Mouse (Mus musculus): ENCODE measurements at regions not wholly inside any gene's neighbourhood (a gene's known extent, or its start where the extent isn't known, plus 50 kb on each side); places are given as distances from the start of the nearest gene placed in this dataset.

- Histone ChIP-seq H3K4me3 (ENCODE audit: insufficient read depth, poor library complexity, severe bottlenecking) (no peak overlapping the region), H3K27me3 (ENCODE audit: control insufficient read depth, insufficient read depth, insufficient read length) (no peaks in the 10 kb centered on the region), H3ac (ENCODE audit: control insufficient read depth, insufficient read length, low read depth) (no peak overlapping the region), H3K79me2 (ENCODE audit: control insufficient read depth, insufficient read depth) (no peaks in the 10 kb centered on the region), H3K79me3 (ENCODE audit: low read depth) (no peaks in the 10 kb centered on the region), H3K36me3 (ENCODE audit: control insufficient read depth, insufficient read depth) (no peaks in the 10 kb centered on the region)
- TF ChIP-seq CEBPB (IDR thresholded peaks at IDR 0.05; ENCODE audit: low read depth) (no peak), MYOD1 (IDR thresholded peaks at IDR 0.05; ENCODE audit: control insufficient read depth, insufficient read length, low read depth) (no peak), FOSL1 (IDR thresholded peaks at IDR 0.05; ENCODE audit: insufficient read depth, low read length, poor library complexity, severe bottlenecking) (no peak), MAX (IDR thresholded peaks at IDR 0.05) (no peak), CTCF (IDR thresholded peaks at IDR 0.05; ENCODE audit: control insufficient read depth, insufficient read depth, insufficient read length) (no peak), MYOG (IDR thresholded peaks at IDR 0.05; ENCODE audit: control insufficient read depth, extremely low read depth, insufficient read length) (no peak), USF1 (IDR thresholded peaks at IDR 0.05; ENCODE audit: low read depth) (no peak)
These were observed 64.5 kb upstream of the Pias1 start for GRCm38 (mm10) chr9:63052181-63052580.

GRCm38 (mm10) chr9:63051631-63052030 is 63.9 kb upstream of the Pias1 start:
- Histone ChIP-seq H3K36me3 (ENCODE audit: control insufficient read depth, insufficient read depth) (no peaks in the 10 kb centered on the region), H3K79me3 (ENCODE audit: low read depth) (no peaks in the 10 kb centered on the region), H3K4me3 (ENCODE audit: insufficient read depth, poor library complexity, severe bottlenecking) (no peak overlapping the region), H3ac (ENCODE audit: control insufficient read depth, insufficient read length, low read depth) (no peak overlapping the region), H3K27me3 (ENCODE audit: control insufficient read depth, insufficient read depth, insufficient read length) (no peaks in the 10 kb centered on the region), H3K79me2 (ENCODE audit: control insufficient read depth, insufficient read depth) (no peaks in the 10 kb centered on the region)
- TF ChIP-seq CEBPB (IDR thresholded peaks at IDR 0.05; ENCODE audit: low read depth) (no peak), MYOG (IDR thresholded peaks at IDR 0.05; ENCODE audit: control insufficient read depth, extremely low read depth, insufficient read length) (no peak), MAX (IDR thresholded peaks at IDR 0.05) (no peak), FOSL1 (IDR thresholded peaks at IDR 0.05; ENCODE audit: insufficient read depth, low read length, poor library complexity, severe bottlenecking) (no peak), CTCF (IDR thresholded peaks at IDR 0.05; ENCODE audit: control insufficient read depth, insufficient read depth, insufficient read length) (no peak), USF1 (IDR thresholded peaks at IDR 0.05; ENCODE audit: low read depth) (no peak)

- no peaks in the 10 kb centered on the region for H3K27me3 ChIP-seq (ENCODE audit: control insufficient read depth, insufficient read depth, insufficient read length)
- H3K79me3 ChIP-seq (ENCODE audit: low read depth): no peaks in the 10 kb centered on the region
- no peaks in the 10 kb centered on the region for H3K79me2 ChIP-seq (ENCODE audit: control insufficient read depth, insufficient read depth)
- TF ChIP-seq MAX (IDR thresholded peaks at IDR 0.05) (no peak), CTCF (IDR thresholded peaks at IDR 0.05; ENCODE audit: control insufficient read depth, insufficient read depth, insufficient read length) (no peak), FOSL1 (IDR thresholded peaks at IDR 0.05; ENCODE audit: insufficient read depth, low read length, poor library complexity, severe bottlenecking) (no peak), MYOD1 (IDR thresholded peaks at IDR 0.05; ENCODE audit: control insufficient read depth, insufficient read length, low read depth) (no peak), CEBPB (IDR thresholded peaks at IDR 0.05; ENCODE audit: low read depth) (no peak), USF1 (IDR thresholded peaks at IDR 0.05; ENCODE audit: low read depth) (no peak), MYOG (IDR thresholded peaks at IDR 0.05; ENCODE audit: control insufficient read depth, extremely low read depth, insufficient read length) (no peak)
- H3K36me3 ChIP-seq (ENCODE audit: control insufficient read depth, insufficient read depth): no peaks in the 10 kb centered on the region
- no peak overlapping the region for H3ac ChIP-seq (ENCODE audit: control insufficient read depth, insufficient read length, low read depth)
- H3K4me3 ChIP-seq (ENCODE audit: insufficient read depth, poor library complexity, severe bottlenecking): no peak overlapping the region
These were observed 61.6 kb upstream of the Pias1 start for GRCm38 (mm10) chr9:63049290-63049689.

GRCm38 (mm10) chr9:63046981-63047380 is 59.3 kb upstream of the Pias1 start:
- no peaks in the 10 kb centered on the region for H3K79me3 ChIP-seq (ENCODE audit: low read depth)
- H3K79me2 ChIP-seq (ENCODE audit: control insufficient read depth, insufficient read depth): no peaks in the 10 kb centered on the region
- no peak overlapping the region for H3K4me3 ChIP-seq (ENCODE audit: insufficient read depth, poor library complexity, severe bottlenecking)
- no peak overlapping the region for H3ac ChIP-seq (ENCODE audit: control insufficient read depth, insufficient read length, low read depth)
- H3K27me3 ChIP-seq (ENCODE audit: control insufficient read depth, insufficient read depth, insufficient read length): no peaks in the 10 kb centered on the region
- no peak for TF ChIP-seq MYOD1 (IDR thresholded peaks at IDR 0.05; ENCODE audit: control insufficient read depth, insufficient read length, low read depth)
- TF ChIP-seq FOSL1 (IDR thresholded peaks at IDR 0.05; ENCODE audit: insufficient read depth, low read length, poor library complexity, severe bottlenecking): no peak
- TF ChIP-seq USF1 (IDR thresholded peaks at IDR 0.05; ENCODE audit: low read depth): no peak
- no peak for TF ChIP-seq MAX (IDR thresholded peaks at IDR 0.05)
- no peak for TF ChIP-seq CTCF (IDR thresholded peaks at IDR 0.05; ENCODE audit: control insufficient read depth, insufficient read depth, insufficient read length)
- no peak for TF ChIP-seq MYOG (IDR thresholded peaks at IDR 0.05; ENCODE audit: control insufficient read depth, extremely low read depth, insufficient read length)
- no peak for TF ChIP-seq CEBPB (IDR thresholded peaks at IDR 0.05; ENCODE audit: low read depth)
- H3K36me3 ChIP-seq (ENCODE audit: control insufficient read depth, insufficient read depth): no peaks in the 10 kb centered on the region

- TF ChIP-seq MYOG (IDR thresholded peaks at IDR 0.05; ENCODE audit: control insufficient read depth, extremely low read depth, insufficient read length): no peak
- no peak for TF ChIP-seq MYOD1 (IDR thresholded peaks at IDR 0.05; ENCODE audit: control insufficient read depth, insufficient read length, low read depth)
- TF ChIP-seq USF1 (IDR thresholded peaks at IDR 0.05; ENCODE audit: low read depth): no peak
- TF ChIP-seq CEBPB (IDR thresholded peaks at IDR 0.05; ENCODE audit: low read depth): no peak
- no peak for TF ChIP-seq FOSL1 (IDR thresholded peaks at IDR 0.05; ENCODE audit: insufficient read depth, low read length, poor library complexity, severe bottlenecking)
- TF ChIP-seq CTCF (IDR thresholded peaks at IDR 0.05; ENCODE audit: control insufficient read depth, insufficient read depth, insufficient read length): no peak
- TF ChIP-seq MAX (IDR thresholded peaks at IDR 0.05): no peak
- Histone ChIP-seq H3K27me3 (ENCODE audit: control insufficient read depth, insufficient read depth, insufficient read length) (no peaks in the 10 kb centered on the region), H3K36me3 (ENCODE audit: control insufficient read depth, insufficient read depth) (no peaks in the 10 kb centered on the region), H3K79me3 (ENCODE audit: low read depth) (no peaks in the 10 kb centered on the region), H3ac (ENCODE audit: control insufficient read depth, insufficient read length, low read depth) (no peak overlapping the region), H3K79me2 (ENCODE audit: control insufficient read depth, insufficient read depth) (no peaks in the 10 kb centered on the region), H3K4me3 (ENCODE audit: insufficient read depth, poor library complexity, severe bottlenecking) (no peak overlapping the region)
These were observed 57.8 kb upstream of the Pias1 start for GRCm38 (mm10) chr9:63045531-63045930.

GRCm38 (mm10) chr9:63043304-63043703 is 55.6 kb upstream of the Pias1 start:
- no peaks in the 10 kb centered on the region for H3K79me2 ChIP-seq (ENCODE audit: control insufficient read depth, insufficient read depth)
- no peak overlapping the region for H3K4me3 ChIP-seq (ENCODE audit: insufficient read depth, poor library complexity, severe bottlenecking)
- no peaks in the 10 kb centered on the region for H3K79me3 ChIP-seq (ENCODE audit: low read depth)
- H3ac ChIP-seq (ENCODE audit: control insufficient read depth, insufficient read length, low read depth): no peak overlapping the region
- H3K27me3 ChIP-seq (ENCODE audit: control insufficient read depth, insufficient read depth, insufficient read length): no peaks in the 10 kb centered on the region
- no peaks in the 10 kb centered on the region for H3K36me3 ChIP-seq (ENCODE audit: control insufficient read depth, insufficient read depth)
- TF ChIP-seq CEBPB (IDR thresholded peaks at IDR 0.05; ENCODE audit: low read depth) (no peak), MYOD1 (IDR thresholded peaks at IDR 0.05; ENCODE audit: control insufficient read depth, insufficient read length, low read depth) (no peak), MAX (IDR thresholded peaks at IDR 0.05) (no peak), FOSL1 (IDR thresholded peaks at IDR 0.05; ENCODE audit: insufficient read depth, low read length, poor library complexity, severe bottlenecking) (no peak)
